Mouse (Mus musculus): ENCODE measurements at regions not wholly inside any gene's neighbourhood (a gene's known extent, or its start where the extent isn't known, plus 50 kb on each side); places are given as distances from the start of the nearest gene placed in this dataset.

- in situ Hi-C loops (cut with MboI, MseI) = loop anchor here (5.0 to 25.0 kb wide), 4 partner anchors 349 to 889 kb away; no protein-coding TSS in a partner anchor
Observed at GRCm38 (mm10) chr16:51315608-51316007, 715.4 kb upstream of the Cblb start.

GRCm38 (mm10) chr16:51332262-51332661, 698.8 kb upstream of the Cblb start:
- in situ Hi-C loops (cut with MboI, MseI) = no loop called here

- in situ Hi-C loops (cut with MboI, MseI) = no loop called here
Observed at GRCm38 (mm10) chr16:51334972-51335371, 696.1 kb upstream of the Cblb start.

GRCm38 (mm10) chr16:51347120-51347519, 683.9 kb upstream of the Cblb start:
- in situ Hi-C loops (cut with MboI, MseI) = no loop called here

DNA sequence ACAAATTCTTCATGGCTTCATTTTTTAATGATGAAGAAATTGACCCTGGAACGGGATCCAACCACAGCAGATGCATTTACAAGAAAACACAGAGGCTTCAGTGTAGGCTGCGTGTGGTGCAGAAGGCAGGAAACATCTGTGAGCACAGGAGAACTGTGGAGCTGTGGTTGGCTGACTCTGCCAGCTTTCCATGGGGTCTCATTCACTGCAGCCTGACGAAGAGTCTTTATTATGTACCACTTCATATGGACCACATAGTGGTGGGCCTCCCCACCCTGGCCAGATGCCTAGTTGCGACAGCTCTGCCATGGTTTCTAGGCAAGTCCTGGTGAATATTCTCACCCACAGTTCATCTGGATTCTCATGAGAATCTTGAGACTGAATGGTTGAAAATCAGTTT, 678.9 kb upstream of the Cblb start:
- in situ Hi-C loops (cut with MboI, MseI) = no loop called here

GRCm38 (mm10) chr16:51353791-51354190, 677.2 kb upstream of the Cblb start:
- in situ Hi-C loops (cut with MboI, MseI) = no loop called here

DNA sequence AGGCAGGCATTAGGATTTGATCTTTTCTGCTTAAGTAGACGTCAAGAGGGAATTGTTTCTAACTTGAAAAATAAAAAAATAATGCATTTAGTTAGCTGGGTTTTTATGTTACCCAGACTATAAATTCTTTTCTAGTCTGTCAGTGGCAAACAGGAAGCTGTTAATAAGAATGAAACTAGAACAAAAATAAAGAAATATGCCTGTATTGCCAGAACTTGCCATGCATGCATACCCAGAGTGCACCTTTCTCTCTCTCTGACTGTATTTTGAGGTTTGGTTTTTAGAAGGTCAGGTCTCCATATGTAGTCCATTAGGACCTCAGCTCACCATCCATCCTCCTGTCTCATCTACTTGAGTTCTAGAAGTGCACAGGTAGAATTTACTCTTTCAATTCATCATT, 661.0 kb upstream of the Cblb start:
- in situ Hi-C loops (cut with MboI, MseI) = no loop called here

- in situ Hi-C loops (cut with MboI, MseI) = no loop called here
Observed at GRCm38 (mm10) chr16:51386456-51386855, 644.6 kb upstream of the Cblb start.

DNA sequence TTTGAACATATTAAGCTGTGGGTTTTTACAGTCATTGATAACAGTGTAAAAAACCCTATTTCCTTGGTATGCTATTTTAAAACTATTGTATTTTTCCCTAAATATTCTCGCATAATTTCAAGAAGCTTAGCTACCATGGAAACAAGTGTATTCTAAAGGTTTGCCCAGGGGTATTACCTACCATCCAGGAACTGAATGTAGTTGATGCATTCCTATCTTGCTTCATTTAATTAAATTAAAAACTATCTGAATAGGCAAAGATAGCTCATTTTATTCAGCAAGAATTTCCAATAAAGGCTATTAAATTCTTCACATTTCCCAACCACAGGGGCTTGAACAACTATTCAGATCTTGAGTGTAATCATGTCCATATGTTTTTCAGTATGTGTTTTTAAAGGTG, 643.5 kb upstream of the Cblb start:
- in situ Hi-C loops (cut with MboI, MseI) = no loop called here

- in situ Hi-C loops (cut with MboI, MseI) = no loop called here
Observed at GRCm38 (mm10) chr16:51393871-51394270, 637.2 kb upstream of the Cblb start.

Data from T-helper 1 cell (primary cell).